Mouse (Mus musculus) spleen, embryonic (tissue): Measurements from ENCODE around the gene Vcp.
"Not testable (repeated sequence)": the region's sequence is repeated elsewhere in the genome, so short reads cannot be mapped to it uniquely, and the experiment has no call there.

ENCODE experiments used
- CTCF ChIA-PET: fragments of 350-600 bp; sonication (Branson Sonifier 250); formaldehyde crosslinking; loops from one replicate; lab custom pipeline; 2022; lab: Charles Lee

Vcp gene

DNA sequence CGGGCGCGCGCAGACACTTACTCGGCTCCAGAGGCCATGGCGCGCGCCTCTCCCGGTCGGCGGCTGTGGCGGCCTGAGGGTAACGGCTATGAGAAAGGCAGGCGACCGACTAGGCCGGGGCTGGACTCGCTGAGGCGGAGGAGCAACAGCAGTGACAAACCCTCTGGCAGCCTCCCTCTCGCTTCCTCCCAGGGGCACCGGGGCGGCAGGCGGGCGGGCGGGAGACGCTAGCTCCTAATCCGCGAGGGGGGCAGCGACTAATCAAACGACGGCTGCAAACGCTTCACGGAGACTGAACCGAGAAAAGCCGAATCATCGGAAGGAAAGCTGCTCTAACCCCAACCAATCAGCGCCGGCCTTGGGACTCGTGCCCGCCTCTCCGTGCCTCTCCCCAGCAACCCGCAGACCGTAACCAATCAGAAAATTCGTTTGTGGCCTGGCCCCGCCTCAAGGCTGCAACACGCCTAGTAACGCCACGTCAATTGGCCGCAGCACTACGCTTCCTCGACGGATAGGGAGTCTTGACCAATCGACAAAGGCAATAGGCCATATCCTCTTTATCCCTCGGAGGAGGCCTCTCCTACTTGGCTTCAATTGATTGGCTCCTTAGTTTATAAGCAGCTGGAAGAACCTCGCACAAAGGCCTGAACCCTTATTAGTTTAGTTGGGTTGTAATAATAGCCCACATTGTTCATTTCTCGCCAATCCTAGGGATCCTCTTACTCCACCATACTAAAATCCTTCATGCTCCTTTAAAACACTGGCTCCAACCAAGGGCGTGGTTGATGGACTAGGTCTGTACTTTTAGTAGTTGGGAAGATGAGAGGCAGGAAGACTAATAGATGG, at the start of gene Vcp:
Gene Vcp, minus strand, starts transcription at position 367 of the 846 bp plus-strand sequence.
- CTCF ChIA-PET: not testable (repeated sequence)

- CTCF ChIA-PET: interaction anchor here (0.6 to 1.0 kb wide), 4 partner anchors 9 to 392 kb away, joined by 3 to 5 read pairs (median 3); no protein-coding TSS in a partner anchor
Observed at GRCm38 (mm10) chr4:43047231-43047630, 46.9 kb upstream of the Vcp start.

GRCm38 (mm10) chr4:43046607-43047006, 46.3 kb upstream of the Vcp start:
- CTCF ChIA-PET: interaction anchor here (0.7 to 1.0 kb wide), 2 partner anchors 10 to 200 kb away, joined by 3 read pairs; no protein-coding TSS in a partner anchor

GRCm38 (mm10) chr4:43045659-43046302, 45.5 kb upstream of the Vcp start, which contains the start of gene Fam214b:
Gene Fam214b, minus strand, starts transcription at chr4:43046220.
- CTCF ChIA-PET: no interaction called here

- CTCF ChIA-PET: no interaction called here
Observed at GRCm38 (mm10) chr4:43045285-43045658, 45.0 kb upstream of the Vcp start.

DNA sequence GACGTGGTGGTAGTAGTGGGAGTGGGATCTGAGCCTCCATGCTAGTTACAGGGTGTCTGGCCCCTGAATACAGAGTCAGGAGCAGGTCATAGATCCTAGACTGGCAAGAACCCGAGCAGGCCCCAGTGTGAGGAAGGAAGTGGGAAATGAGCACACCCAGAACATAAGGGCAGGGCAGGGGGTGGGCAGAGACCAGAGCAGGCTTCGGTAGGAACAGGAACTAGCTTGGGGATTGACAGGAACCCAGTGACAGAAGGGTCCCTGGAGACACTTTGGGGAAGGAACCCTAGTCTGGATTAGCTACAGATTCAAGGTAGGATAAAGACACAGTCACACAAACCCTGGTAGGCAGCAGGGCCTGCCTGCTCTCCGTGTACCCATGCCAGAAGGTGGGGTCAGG, 44.4 kb upstream of the Vcp start:
- CTCF ChIA-PET: no interaction called here

DNA sequence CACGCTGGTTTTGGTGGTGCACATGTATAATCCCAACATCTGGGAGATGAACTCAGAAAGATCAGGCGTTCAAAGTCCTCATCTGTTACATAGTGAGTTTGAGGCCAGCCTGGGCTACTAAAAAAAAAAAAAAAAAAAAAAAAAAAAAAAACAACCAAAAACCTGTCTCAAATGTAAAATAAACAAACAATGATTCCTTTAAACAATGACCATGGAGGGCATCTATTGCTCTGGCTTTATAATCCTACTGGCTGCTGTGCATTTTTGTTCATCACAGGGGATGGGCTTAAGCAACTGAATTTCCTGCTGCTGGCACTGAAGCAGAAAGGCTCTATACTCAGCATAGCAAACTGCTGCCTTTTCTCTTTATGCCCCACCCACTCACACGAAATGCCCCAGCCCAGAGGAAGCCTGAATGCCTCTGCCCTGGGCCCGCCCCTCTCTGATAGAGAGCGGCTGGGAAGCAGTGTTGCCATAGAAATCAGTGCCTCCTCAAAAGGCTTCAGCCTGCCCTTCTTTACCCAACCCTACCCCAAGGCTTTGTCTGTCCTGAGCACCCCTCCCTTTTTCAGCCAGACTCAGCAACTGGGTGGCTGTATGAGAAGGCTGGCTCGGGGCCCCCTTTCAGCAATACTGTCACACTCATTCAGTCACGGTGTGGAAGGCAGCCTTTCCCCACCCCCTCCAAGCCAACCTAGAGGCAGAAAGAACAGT, 43.5 kb upstream of the Vcp start:
- CTCF ChIA-PET: no interaction called here

GRCm38 (mm10) chr4:43040881-43041547, 40.7 kb upstream of the Vcp start:
- CTCF ChIA-PET: interaction anchor here (0.6 to 1.6 kb wide), 4 partner anchors 9 to 1654 kb away, joined by 3 to 8 read pairs (median 4); partner anchors contain the start of gene Stoml2

DNA sequence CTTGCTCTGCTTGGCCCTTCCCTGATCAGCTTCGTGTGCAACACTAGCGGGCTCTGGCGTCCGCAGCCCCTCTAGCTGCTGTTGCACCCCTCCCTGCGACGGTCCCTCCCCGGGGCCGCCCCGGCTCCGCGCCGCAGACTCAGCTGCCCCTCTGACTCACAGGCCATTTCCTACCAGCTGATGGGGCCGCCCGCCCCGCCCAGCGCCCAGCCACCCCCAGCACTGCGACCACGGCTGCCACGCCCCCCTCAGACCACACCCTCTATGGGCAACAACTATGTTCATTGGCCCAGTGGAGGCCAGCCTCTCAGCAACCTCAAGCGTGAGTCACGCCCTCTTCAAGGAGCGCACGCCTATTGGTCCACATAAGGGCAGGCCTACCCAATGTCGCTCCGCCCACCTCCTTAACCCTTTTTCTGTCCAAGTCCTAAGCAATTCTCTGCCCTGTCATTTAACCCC, 39.8 kb upstream of the Vcp start:
- CTCF ChIA-PET: interaction anchor here (0.6 to 1.6 kb wide), 3 partner anchors 9 to 203 kb away, joined by 3 to 8 read pairs (median 7); partner anchors contain the start of gene Stoml2

GRCm38 (mm10) chr4:43039609-43040008, 39.3 kb upstream of the Vcp start:
- CTCF ChIA-PET: interaction anchor here (1.6 kb wide), 1 partner anchor 8 kb away, joined by 8 read pairs; the partner anchor contains the start of gene Stoml2

GRCm38 (mm10) chr4:43038567-43039495, 38.5 kb upstream of the Vcp start:
- CTCF ChIA-PET: no interaction called here

GRCm38 (mm10) chr4:43037860-43038566, 37.7 kb upstream of the Vcp start:
- CTCF ChIA-PET: no interaction called here

GRCm38 (mm10) chr4:43036356-43036755, 36.0 kb upstream of the Vcp start:
- CTCF ChIA-PET: no interaction called here

DNA sequence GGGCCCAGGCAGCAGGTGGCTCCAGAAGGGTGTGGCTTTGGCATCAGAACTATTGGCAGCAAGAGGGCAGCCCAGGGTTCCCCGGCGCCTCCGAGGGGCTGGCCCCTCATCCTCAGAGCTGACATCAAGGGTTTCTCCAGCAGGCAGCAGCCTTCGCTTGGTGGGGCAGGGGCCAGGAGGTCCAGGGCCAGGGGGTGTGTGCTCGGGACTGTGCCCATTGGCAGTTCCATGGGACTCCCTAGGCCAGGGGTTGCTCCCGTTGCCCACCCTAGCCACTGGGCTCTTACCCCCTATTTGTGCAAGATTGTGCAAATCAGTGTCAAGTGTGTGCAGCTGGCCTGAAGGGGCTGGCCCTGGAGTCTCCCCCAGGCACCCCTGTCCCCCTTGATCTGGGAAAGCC, 35.5 kb upstream of the Vcp start:
- CTCF ChIA-PET: no interaction called here

DNA sequence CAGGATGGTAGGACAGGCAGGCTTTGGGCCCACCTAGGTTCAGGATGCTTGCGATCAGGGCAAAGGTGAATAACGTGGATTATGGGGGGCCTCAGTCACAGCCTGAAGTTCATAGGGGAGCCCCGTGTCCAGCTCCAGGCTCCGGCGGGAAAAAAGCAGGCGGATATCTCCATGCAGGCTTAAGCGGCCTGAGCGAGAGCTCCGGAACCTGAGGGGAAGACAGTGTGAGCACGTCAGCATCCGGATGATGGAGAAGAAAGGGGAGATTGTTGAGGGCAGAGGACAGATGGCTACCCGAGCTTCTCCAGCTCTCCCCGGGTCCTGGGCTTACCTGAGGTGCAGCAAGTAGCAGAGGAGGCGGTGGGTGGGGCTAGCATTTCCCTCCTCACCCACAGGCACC, 33.2 kb upstream of the Vcp start:
- CTCF ChIA-PET: no interaction called here

GRCm38 (mm10) chr4:43032501-43032900, 32.2 kb upstream of the Vcp start:
- CTCF ChIA-PET: interaction anchor here (0.7 to 1.8 kb wide), 2 partner anchors 8 to 423 kb away, joined by 5 to 8 read pairs; no protein-coding TSS in a partner anchor

- CTCF ChIA-PET: interaction anchor here (0.7 to 1.8 kb wide), 3 partner anchors 9 to 424 kb away, joined by 5 to 8 read pairs (median 6); no protein-coding TSS in a partner anchor
Observed at GRCm38 (mm10) chr4:43031237-43031995, 31.1 kb upstream of the Vcp start, which contains the start of gene Stoml2. Gene Stoml2, minus strand, starts transcription at chr4:43031710.

GRCm38 (mm10) chr4:43030780-43031230, 30.5 kb upstream of the Vcp start:
- CTCF ChIA-PET: interaction anchor here (1.8 kb wide), 1 partner anchor 9 kb away, joined by 8 read pairs; no protein-coding TSS in a partner anchor
